Mouse (Mus musculus) splenic B cell, adult 2 months (primary cell): ENCODE data around the gene Hnf4a.

Source experiments
- DNase-seq: peaks from one replicate; pipeline ENCODE4 v3.0.0-alpha.2; 2011; ENCODE audit warnings: low read depth, low spot score
- H3K27me3 ChIP-seq: 2 replicates; pipeline ENCODE4 v1.6.1; 2012; ENCODE audit warnings: mild to moderate bottlenecking, low read length, moderate library complexity, mixed read lengths; ENCODE audit not compliant: control insufficient read depth, poor library complexity, insufficient read depth, severe bottlenecking
- H3K36me3 ChIP-seq: 2 replicates; pipeline ENCODE4 v1.6.1; 2012; ENCODE audit warnings: mild to moderate bottlenecking, low read length, moderate library complexity, mixed read lengths; ENCODE audit not compliant: control insufficient read depth, poor library complexity, insufficient read depth, severe bottlenecking

Hnf4a gene

DNA sequence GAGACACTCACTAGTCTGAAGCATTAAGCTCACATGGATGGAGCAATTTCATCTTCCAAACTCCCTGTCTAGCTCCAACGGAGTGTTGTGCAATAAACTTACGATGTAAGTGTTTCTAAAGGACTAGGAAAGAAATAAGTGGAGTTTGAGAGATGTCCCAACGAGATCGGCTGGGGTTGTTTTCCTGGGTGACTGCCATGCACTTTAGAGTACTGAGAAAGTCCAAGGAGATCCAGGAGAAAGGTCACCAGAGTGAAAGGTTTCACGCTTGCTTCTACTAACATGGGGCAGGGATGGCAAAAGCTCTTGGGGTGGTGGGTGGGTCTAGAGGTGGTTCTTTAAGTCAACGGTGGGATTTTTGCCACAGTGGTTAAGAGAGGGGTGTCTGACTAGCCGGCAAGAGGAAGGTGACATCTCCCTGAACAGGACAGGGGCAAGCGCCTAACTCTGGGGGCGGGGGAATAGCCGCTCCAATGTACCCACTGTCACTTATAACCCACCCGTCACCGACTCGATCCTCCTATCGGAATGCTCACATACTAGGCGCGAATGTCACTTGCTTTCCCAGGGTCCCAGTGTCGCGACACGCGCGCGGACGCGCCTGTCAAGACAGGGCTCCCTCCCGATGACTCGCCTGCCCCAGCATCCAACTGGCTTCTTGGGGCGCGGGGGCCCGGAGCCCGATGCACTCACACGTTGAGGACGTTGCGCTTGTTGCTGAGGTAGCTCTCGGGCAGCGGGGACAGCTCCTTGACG lies 34.7 kb upstream of the Hnf4a start:
- Histone ChIP-seq H3K36me3 (0 out of 2 replicates have a peak, but pooled peaks cover 3% of the 10 kb centered on the region), H3K27me3 (no peaks in the 10 kb centered on the region)
- DNase-seq, result no peak

DNA sequence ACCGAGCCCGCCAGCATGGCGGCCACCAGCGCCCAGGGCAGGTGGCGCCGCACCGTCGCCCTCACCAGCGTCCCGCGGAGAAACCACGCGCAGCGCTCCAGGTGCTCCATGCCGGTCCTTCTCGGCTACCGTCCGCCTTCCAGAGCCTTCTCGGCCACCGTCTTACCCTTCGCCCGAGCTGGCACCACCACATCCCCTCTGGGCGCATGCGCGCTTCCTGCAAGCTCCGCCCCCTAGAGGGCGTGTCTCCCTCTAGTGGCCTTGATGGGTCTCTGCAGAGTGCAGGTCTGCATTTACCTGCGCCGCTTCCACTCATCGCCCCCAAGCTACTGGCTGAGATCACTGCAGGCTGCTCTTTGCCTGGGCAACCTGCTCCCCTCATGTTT lies 34.1 kb upstream of the Hnf4a start, which contains the start of gene Fitm2:
Gene Fitm2 (minus strand): TSS at position 164 of the 386 bp plus-strand sequence.
- peak; percentile 99 for DNase-seq
- H3K27me3 ChIP-seq, result no peaks in the 10 kb centered on the region
- 0 out of 2 replicates have a peak, but pooled peaks cover 3% of the 10 kb centered on the region for H3K36me3 ChIP-seq

DNA sequence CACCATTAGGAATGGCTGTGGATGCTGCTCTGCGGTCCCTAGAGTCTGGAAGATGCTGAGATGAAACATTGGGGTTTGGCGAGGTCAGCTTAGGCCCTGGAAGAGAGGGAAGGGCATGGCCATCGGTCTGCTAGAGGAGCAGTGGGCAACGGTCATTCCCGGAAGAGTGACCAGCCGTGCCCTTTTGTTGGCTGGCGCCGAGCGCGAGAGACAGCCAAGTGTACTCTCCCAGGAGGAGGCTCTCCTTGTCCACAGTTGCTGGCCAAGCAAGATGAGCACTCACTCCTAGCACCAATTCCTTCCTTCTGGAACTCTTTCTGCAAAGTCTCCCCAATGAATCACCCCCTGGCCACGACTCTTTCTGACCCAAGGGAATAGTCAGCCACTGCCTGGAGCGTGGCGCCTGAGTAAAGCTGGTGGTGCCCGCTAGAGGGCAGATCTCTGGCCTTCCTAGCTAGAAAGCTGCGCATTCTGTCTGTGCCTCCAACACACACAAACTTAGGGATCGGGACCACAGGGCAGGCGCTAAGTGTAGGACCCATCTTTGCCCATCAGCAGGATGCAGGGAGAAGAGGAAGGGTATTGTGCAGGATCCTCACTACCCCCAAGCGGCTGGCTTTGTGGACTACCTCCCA lies 26.3 kb upstream of the Hnf4a start:
- no peaks in the 10 kb centered on the region for H3K36me3 ChIP-seq
- H3K27me3 ChIP-seq, result no peaks in the 10 kb centered on the region; the same call in 1 of the 2 replicates
- DNase-seq, result peak; percentile 22

DNA sequence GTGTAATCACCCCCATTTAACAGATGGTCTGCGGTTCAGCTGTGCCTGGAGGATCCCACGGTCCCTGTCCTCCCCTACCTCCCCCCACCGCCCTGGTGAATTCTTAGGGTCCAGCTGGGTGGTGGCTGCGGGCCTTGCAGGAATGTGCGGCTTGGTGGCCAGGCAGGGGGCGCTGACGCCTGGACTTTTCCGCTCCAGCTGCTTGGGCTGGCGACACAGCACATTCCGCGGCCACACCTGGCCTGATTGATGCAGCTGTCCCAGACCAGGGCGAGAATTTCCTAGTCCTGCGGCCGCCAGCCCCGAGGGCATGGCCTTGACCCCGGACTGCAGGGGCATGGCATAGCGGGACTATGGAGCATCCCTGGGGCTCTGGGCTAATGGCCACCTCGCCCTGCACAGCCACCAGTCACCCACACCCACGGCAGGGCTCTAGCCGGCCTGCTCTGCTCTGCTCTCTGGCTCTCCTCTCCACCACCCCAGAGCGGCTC lies 25.0 kb upstream of the Hnf4a start:
- no peaks in the 10 kb centered on the region for H3K36me3 ChIP-seq
- DNase-seq, result no peak
- H3K27me3 ChIP-seq, result no peaks in the 10 kb centered on the region; the same call in 1 of the 2 replicates

DNA sequence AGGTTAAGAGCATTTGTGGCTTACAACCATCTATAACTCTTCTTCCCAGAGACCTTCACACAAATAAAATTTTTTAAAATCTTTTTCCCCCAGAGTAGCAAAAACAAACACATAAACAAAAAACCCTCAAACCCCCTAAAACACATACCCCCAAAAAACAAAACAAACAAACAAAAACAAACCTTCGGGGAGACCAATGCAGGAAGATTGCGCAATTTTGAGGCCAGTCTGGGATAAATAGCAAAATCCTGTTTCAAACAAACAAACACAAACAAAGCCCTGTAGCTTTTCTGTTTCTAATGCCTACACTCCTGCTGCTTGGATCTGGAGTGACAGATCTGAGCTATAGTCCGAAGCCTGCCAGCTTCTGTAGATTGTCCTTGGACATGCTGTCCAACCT lies 19.2 kb upstream of the Hnf4a start:
- no peaks in the 10 kb centered on the region; the same call in 1 of the 2 replicates for H3K27me3 ChIP-seq
- no peaks in the 10 kb centered on the region for H3K36me3 ChIP-seq
- no peak for DNase-seq

DNA sequence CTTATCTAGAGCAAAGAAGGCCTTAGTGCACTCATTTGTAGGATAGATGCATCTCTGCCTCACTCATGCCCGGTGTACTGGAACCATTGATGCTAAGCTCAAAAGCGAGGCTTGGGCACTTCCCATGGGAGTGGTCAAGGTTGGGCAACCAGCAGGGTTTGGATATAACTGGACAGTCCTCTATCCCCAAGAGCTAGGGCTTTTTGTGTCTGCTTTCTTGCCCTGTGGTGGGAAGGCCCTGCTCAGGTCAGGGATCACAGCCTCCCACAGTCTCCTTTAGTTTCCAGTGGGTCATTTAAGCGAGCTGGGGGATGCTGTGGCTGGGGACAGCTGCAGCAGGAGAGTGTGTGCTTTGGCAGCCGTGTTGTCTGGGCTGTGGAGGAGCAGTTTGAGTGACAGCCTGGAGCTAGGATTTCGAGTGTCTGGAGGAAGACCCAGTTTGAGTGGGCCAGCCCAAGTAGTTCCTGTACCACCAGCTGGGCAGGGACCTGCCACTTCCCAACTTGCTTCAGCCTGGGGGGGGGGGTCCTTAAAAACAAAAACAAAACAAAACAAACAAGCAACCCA lies 16.8 kb upstream of the Hnf4a start:
- no peaks in the 10 kb centered on the region for H3K27me3 ChIP-seq

DNA sequence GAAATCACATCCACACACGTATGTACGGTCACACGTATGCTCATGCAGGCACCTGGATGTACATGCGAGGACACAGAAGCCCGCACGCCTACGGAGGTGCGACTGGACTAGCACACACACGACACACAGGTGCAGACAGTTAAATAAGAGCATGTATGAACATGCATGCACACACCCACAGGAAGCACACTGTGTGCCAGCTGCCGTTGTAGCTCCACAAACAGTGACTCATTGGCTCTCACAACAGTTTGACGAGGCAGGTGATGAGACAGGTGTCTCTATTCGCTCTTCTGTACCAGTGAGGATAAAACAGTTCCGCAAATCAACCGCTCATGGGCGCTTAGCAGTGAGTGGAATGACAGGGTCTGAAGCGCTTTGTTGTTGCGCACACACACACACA lies 16.0 kb upstream of the Hnf4a start:
- no peak for DNase-seq
- no peaks in the 10 kb centered on the region for H3K27me3 ChIP-seq
- no peaks in the 10 kb centered on the region for H3K36me3 ChIP-seq

More for the DNA sequence above, 16.8 kb upstream of the Hnf4a start:
- no peaks in the 10 kb centered on the region for H3K36me3 ChIP-seq
- no peak for DNase-seq

DNA sequence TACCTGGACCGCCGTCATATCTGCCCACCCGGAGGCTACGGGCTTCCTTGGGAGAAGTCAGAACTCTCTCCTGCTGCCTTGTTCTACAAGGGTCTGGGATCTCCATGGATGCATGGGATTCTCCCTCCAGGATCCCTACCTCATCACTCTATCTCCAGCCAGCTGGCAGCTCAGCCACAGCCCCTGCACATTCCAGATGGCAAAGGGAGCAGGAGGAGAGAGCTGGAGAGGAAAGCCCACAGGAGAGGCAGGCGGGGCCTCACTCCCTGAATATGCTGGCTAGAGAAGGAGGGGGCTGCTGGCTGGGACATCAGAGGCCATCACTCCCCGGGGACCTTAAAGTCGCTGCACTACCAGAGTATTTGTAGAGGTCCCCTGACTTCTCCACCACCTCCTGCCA lies 15.3 kb upstream of the Hnf4a start:
- Histone ChIP-seq H3K36me3 (no peaks in the 10 kb centered on the region), H3K27me3 (no peaks in the 10 kb centered on the region)
- no peak for DNase-seq

DNA sequence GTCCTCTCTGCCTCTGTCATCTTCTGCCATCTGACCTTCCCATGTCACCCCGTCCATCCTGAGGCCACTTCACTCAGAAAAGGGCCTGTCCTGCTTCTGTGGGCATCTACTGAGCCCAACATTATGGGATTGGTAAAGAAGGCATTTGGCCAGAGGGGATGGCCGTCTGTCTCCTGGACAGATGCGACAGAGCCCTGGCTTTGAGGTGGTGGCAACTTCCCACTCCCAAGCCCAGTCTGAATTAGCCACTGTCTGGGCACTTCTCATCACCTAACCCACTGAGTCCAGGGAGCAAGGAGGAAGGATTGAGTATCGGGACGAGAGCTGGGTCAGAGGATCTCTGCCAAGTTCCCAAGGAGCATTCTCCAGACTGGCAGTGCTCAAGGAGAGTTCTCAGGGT lies 14.6 kb upstream of the Hnf4a start, which contains the start of gene R3hdml:
Gene R3hdml (plus strand): TSS at position 301 of the 400 bp plus-strand sequence.
- no peak for DNase-seq
- Histone ChIP-seq H3K36me3 (no peaks in the 10 kb centered on the region), H3K27me3 (no peaks in the 10 kb centered on the region)

DNA sequence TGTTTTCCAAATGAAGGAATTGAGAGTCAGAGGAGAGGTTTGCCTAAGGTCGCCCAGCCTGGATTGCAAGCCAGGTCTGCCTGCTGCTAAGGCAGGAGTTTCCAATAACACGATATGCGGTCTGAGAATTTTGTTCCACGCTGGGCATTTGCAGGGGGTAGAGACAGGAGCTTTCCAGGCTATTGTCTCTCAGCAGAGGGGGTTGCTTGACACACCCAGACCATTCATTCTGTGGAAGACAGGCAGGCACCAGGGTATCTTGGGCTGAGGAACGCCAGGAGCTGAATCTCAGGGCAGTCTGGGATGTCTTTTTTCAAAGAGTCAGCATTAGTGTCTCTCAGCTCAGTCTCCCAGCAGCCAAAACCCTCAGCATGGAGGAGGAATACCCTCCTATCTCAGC lies 13.6 kb upstream of the Hnf4a start:
- H3K27me3 ChIP-seq, result no peaks in the 10 kb centered on the region
- no peak for DNase-seq
- H3K36me3 ChIP-seq, result no peaks in the 10 kb centered on the region

DNA sequence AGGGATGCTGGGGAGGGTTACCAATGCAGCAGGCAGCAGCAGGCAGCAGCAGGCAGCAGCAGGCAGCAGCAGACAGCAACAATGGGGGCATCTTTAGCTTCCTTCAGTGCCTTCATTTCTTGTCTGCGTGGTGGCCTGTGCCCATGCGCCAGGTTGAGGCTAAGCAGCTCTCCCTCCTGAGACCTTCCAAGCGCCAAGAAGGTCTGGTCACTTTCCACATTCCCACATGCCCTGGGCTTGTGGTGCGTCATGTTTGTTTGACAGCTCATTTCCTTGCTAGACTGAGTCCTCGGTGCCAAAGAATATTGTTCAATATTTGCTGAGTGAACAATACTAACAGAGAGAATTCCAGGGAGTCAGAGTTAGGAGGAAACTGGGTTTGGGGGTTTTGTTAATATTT lies 12.6 kb upstream of the Hnf4a start:
- Histone ChIP-seq H3K36me3 (no peaks in the 10 kb centered on the region), H3K27me3 (no peaks in the 10 kb centered on the region)
- DNase-seq, result no peak

DNA sequence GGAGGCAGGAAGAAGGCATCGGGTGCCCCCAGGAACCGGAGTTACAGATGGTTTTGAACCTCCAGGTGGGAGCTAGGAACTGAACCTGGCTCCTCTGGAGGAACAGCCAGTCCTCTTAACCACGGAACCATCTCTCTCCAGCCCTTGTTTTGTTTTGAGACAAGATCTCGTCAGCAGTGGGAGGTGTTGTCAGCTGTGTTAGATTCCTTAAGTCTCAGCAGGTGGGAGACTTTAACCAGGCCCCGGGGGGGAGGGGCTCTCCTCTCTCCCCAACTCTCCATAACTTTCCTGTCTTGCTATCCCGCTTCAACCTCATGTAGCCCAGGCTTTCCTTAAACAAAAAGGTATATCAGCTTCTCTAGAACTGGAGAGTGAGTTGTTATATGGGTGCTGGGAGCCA lies 12.2 kb upstream of the Hnf4a start:
- no peak for DNase-seq
- Histone ChIP-seq H3K36me3 (no peaks in the 10 kb centered on the region), H3K27me3 (no peaks in the 10 kb centered on the region)

DNA sequence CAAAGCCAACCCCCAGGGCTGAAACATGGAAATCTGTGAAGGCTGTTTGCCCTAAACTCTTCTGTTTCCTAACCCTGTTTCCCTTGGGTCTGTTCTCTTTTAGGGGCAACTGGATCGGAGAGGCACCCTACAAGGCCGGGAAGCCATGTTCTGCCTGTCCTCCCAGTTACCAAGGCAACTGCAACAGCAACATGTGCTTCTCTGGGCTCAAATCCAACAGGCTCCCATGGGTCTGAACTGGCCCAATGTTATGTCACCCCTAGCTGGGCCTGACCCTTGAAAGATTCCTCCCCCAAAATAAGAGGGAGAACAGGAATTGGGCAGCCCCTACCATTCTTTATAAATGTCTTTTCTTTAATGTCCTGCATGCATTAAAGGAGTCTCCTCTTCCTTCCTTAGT lies 4.4 kb upstream of the Hnf4a start:
- DNase-seq, result no peak
- Histone ChIP-seq H3K36me3 (no peaks in the 10 kb centered on the region), H3K27me3 (no peaks in the 10 kb centered on the region)

DNA sequence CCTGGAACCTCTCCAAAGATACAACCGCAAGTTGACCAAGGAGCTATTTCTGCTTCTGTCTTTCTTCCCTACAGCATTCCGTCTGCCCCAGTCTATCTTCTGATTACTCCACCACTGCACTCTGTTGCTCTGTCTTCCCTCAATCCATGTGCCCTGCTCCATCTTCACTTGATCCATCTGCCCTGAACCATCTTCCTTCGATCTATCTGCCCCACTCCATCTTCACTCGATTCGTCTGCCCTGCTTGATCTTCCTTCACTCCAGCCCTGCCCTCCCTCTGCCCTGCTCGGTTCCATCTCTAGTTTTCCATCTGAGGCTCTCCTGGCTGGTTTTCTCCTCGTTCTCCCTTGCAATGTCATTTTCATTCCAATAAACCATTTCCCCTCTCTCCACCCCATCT lies 3.4 kb upstream of the Hnf4a start:
- Histone ChIP-seq H3K27me3 (no peaks in the 10 kb centered on the region), H3K36me3 (no peaks in the 10 kb centered on the region)
- no peak for DNase-seq

DNA sequence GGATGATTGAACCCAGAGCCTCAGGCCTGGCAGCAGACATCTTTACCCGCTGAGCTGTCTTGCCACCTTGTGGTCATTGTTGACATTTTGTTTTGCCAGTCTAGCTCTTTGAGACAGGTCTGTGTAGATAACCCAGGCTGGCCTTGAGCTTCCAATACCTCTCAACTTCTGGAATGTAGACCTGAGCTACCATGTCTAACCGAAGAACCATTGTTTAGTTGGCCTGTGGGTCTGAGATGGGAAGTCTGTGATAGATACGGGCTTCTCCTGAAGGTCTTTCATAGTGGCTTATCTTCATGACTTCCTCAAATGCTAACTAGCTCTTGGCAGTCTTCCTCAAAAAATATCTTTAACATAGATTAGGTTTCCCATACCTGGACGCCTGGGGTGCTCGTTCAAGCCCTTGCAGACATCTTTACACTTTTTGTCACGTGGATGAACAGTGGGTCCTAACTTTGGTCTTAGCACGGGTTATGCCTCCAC lies 19.2 kb downstream of the Hnf4a start:
- H3K27me3 ChIP-seq, result no peaks in the 10 kb centered on the region
- no peak for DNase-seq
- no peaks in the 10 kb centered on the region for H3K36me3 ChIP-seq
